Mouse (Mus musculus) splenic B cell, adult 2 months (primary cell): ENCODE data around the gene Atp5b.
"Not testable (repeated sequence)": the region's sequence is repeated elsewhere in the genome, so short reads cannot be mapped to it uniquely, and the experiment has no call there.

Experiments
- DNase-seq: peaks from one replicate; pipeline ENCODE4 v3.0.0-alpha.2; 2011; ENCODE audit warnings: low read depth, low spot score
- H3K27me3 ChIP-seq: 2 replicates; pipeline ENCODE4 v1.6.1; 2012; ENCODE audit warnings: mild to moderate bottlenecking, low read length, moderate library complexity, mixed read lengths; ENCODE audit not compliant: control insufficient read depth, poor library complexity, insufficient read depth, severe bottlenecking
- H3K36me3 ChIP-seq: 2 replicates; pipeline ENCODE4 v1.6.1; 2012; ENCODE audit warnings: mild to moderate bottlenecking, low read length, moderate library complexity, mixed read lengths; ENCODE audit not compliant: control insufficient read depth, poor library complexity, insufficient read depth, severe bottlenecking

Gene Atp5b

GRCm38 (mm10) chr10:128058184-128058583, 24.9 kb upstream of the Atp5b start:
- Histone ChIP-seq H3K27me3 (no peaks in the 10 kb centered on the region), H3K36me3 (no peaks in the 10 kb centered on the region)
- DNase-seq: no peak

GRCm38 (mm10) chr10:128058601-128059151, 24.4 kb upstream of the Atp5b start, which contains the start of gene Ptges3:
Gene Ptges3 (plus strand): TSS chr10:128058954.
- no peaks in the 10 kb centered on the region for H3K27me3 ChIP-seq
- no peaks in the 10 kb centered on the region for H3K36me3 ChIP-seq
- peak; percentile 95 for DNase-seq

DNA sequence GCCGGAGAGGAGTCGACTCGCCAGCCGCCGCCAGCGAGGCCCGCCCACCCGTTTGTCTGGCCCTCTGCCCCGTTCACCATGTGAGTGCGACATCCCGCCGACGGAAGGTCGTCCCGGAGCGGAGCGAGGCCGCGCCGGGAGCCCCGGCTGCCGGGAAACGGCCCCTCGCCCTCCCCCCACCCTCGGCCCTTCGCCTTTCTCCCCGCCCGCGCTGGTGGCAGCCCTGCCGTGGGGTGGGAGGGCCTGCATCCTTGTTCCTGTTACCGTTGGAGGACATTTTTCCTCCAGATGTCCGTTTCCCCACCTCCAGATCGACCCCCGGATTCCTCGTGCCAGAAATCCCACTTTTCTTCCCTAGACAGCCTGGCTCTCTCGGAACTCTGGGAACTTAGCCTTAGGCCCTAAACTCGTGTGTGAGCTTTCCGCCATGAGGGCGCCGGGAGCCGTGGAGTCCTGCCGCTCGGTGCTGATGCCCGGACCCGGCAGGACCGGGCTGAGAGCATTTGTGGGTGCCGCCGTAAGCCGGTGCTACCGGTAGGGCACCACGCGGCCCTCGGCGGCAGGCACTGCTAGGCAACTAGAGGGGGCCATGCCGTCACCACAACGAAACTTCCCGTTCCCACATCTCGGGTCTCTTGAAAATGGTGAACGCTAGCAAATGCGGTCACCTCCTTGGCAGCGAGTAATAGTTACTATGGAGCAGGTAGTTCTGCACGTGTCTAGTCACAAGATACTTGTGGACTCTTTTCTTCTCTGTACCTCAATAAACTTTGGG, 23.7 kb upstream of the Atp5b start:
- Histone ChIP-seq H3K36me3 (no peaks in the 10 kb centered on the region), H3K27me3 (no peaks in the 10 kb centered on the region)
- peak; percentile 86 for DNase-seq

DNA sequence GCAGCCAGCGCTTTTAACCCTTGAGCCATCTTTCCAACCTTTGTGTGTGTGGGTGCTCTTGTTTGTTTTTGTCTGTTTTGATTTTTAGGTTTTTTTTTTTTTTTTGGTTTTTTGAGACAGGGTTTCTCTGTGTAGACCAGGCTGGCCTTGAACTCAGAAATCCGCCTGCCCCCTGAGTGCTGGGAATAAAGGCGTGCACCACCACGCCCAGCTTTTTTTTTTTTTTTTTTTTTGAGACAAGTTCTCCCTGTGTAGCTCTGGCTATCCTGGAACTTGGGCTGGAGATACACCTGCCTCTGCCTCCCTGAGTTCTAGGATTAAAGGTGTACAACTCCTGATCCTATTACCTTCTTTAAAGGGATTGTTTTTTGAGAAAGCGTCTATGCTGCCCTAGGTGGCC, 22.0 kb upstream of the Atp5b start:
- DNase-seq: no peak
- H3K36me3 ChIP-seq: no peaks in the 10 kb centered on the region
- no peaks in the 10 kb centered on the region for H3K27me3 ChIP-seq

GRCm38 (mm10) chr10:128062221-128062989, 20.7 kb upstream of the Atp5b start:
- no peak for DNase-seq
- Histone ChIP-seq H3K36me3 (no peaks in the 10 kb centered on the region), H3K27me3 (no peaks in the 10 kb centered on the region)

DNA sequence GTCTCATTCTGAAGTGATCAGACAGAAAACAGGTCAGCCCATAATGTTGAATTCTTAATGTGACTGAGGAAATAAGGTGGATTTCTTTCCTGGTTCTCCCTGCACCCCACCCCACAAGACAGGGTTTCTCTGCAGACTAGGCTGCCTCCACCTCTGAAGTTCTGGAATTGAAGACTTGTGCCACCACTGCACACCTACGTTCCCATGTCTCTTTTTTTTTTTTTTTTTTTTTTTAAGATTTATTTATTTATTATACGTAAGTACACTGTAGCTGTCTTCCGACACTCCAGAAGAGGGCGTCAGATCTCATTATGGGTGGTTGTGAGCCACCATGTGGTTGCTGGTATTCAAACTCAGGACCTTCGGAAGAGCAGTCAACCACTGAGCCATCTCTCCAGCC, 17.0 kb upstream of the Atp5b start:
- DNase-seq: no peak
- peaks cover 11% of the 10 kb centered on the region; the same call in 1 of the 2 replicates for H3K36me3 ChIP-seq
- H3K27me3 ChIP-seq: no peaks in the 10 kb centered on the region

DNA sequence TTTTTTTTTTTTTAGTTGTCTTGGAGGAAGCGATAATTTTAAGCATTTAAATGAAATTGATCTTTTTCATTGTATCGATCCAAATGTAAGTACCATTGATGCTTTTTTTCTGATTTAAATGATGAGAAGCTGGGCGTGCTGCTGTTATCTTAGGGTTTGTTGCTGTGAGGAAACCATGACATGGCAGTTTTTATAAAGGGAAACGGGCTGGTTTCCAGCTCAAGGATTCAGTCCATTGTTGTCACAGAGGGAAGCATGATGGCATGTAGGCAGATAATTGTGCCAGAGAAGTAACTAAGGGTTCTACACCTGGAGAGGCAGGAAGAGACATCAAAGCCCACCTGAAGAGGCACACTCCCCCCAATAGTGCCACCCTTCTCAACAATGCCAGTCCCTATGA, 13.9 kb upstream of the Atp5b start:
- no peak for DNase-seq
- H3K27me3 ChIP-seq: no peaks in the 10 kb centered on the region
- peaks cover 13% of the 10 kb centered on the region for H3K36me3 ChIP-seq

DNA sequence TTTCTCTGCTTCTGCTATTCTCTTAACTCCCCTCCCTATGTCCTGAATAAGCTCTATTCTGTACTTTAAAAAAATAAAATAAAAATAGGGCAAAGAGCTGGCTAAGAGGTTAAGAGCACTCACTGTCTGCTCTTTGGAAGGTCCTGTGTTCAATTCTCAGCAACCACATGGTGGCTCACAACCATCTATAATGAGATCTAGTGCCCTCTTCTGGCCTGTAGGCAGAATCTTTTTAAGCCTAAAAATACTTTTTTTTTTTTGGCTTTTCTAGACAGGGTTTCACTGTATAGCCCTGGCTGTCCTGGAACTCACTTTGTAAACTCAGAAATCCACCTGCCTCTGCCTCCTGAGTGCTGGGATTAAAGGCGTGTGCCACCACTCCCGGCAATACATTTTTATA, 12.6 kb upstream of the Atp5b start:
- DNase-seq, H3K27me3 ChIP-seq: not testable (repeated sequence)
- H3K36me3 ChIP-seq: peaks cover 13% of the 10 kb centered on the region

- not testable (repeated sequence) for H3K27me3 ChIP-seq, H3K36me3 ChIP-seq, DNase-seq
Measured at GRCm38 (mm10) chr10:128078269-128078668, 4.8 kb upstream of the Atp5b start.

DNA sequence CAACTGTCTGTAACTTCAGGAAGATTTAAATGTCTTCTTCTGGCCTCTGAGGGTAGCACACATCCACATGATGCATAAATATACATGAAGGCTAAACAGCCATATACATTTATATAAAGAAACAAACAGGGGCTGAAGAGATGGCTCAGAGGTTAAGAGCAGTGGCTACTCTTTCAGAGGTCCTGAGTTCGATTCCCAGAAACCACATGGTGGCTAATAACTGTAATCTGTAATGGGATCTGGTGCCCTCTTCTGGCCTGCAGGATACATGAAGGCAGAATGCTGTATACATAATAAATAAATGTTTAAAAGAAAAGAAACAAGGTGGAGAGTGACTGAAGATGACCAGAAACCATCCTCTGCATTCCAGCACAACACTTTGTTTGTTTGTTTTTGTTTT, 2.6 kb upstream of the Atp5b start:
- peak; percentile 64 for DNase-seq
- no peaks in the 10 kb centered on the region for H3K27me3 ChIP-seq
- peaks cover 3% of the 10 kb centered on the region; the same call in 1 of the 2 replicates for H3K36me3 ChIP-seq

DNA sequence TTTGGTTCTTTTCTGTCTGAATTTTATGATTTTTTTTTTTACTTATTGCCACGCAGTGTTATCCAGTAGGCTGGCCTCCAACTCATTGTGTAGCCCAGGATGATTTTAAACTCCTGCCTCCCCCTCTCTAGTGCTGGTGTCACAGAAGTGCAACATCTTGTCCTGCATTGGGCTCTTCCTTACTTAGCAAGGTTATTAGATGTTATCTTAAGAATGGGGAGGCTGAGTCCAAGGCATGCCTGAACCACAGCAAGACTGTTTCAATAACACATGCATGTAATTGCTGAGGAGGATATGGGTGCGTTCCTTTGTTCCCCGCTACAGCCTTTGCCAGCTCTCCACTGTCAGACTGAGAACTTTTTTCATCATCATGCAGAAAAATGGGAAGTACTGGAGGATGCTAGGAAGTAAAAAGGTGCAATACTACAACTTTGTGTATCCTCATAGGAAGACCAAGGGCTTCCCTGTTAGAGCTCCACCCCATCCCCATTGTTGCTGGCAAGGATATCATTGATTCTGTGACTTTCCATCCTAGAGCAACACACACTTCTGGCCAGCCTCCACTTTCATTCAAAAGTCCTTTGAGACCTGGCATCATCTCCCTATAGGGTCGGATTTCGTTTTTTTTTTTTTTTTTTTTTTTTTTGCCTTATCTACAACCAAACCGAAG, 1.1 kb upstream of the Atp5b start:
- no peak for DNase-seq

DNA sequence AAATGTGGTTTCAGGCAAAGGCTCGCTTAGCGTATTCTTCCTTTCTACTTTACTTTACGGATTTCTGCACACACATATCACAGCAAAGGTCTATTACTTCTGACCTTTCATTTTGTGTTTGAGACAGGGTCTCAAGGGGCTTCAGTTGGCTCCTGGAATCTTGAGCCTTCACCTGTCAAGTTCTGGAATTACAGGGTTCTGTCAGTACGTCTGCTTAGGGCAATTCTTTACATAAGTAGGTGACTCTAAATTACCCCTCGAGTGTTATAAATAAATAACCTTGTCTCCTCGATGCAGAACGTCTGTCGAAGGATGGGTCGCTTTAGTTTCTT, 630 bp upstream of the Atp5b start:
- no peak for DNase-seq
- no peaks in the 10 kb centered on the region for H3K27me3 ChIP-seq
- peaks cover 11% of the 10 kb centered on the region for H3K36me3 ChIP-seq

More for the DNA sequence above, 1.1 kb upstream of the Atp5b start:
- peaks cover 11% of the 10 kb centered on the region for H3K36me3 ChIP-seq
- H3K27me3 ChIP-seq: no peaks in the 10 kb centered on the region

GRCm38 (mm10) chr10:128083688-128084087, 615 bp downstream of the Atp5b start:
- H3K36me3 ChIP-seq: peaks cover 15% of the 10 kb centered on the region
- DNase-seq: no peak
- H3K27me3 ChIP-seq: no peaks in the 10 kb centered on the region

DNA sequence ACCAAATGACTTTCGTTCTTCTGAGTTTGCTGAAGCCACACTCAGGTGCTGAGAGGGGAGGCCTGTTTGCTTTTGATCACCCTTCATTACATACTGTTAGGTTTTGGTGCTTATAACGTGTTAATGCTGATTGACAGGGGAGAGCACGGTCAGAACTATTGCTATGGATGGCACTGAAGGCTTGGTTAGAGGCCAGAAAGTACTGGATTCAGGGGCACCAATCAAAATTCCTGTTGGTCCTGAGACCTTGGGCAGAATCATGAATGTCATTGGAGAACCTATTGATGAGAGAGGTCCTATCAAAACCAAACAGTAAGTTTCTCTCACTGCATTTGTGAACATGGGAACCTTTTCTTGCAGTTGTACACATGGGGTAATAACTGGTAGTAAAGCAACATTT, 1.1 kb downstream of the Atp5b start:
- Histone ChIP-seq H3K27me3 (no peaks in the 10 kb centered on the region), H3K36me3 (peaks cover 18% of the 10 kb centered on the region)
- no peak for DNase-seq

DNA sequence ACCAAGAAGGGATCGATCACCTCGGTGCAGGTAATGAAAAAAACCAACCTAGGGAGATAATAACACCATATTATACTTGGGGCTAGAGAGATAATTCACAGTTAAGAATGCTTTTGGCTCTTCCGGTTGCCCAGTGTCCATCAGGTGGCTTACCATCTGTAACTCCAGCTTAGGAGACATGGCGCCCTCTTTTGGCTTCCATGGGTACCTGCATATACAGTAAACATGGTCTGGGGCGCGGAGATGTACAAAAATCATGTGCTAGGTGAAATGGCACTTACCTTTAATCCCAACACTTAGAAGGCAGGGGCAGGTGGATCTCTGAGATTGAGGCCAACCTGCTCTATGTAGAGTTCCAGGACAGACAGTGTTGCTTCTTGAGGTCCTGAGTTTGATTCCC, 3.3 kb downstream of the Atp5b start:
- peak; percentile 58 for DNase-seq
- Histone ChIP-seq H3K36me3 (peaks cover 18% of the 10 kb centered on the region), H3K27me3 (no peaks in the 10 kb centered on the region)
